Mouse (Mus musculus): ENCODE measurements at regions not wholly inside any gene's neighbourhood (a gene's known extent, or its start where the extent isn't known, plus 50 kb on each side); places are given as distances from the start of the nearest gene placed in this dataset.
A peak's percentile ranks its signal among the peaks of the same experiment; 100 is the strongest.

DNA sequence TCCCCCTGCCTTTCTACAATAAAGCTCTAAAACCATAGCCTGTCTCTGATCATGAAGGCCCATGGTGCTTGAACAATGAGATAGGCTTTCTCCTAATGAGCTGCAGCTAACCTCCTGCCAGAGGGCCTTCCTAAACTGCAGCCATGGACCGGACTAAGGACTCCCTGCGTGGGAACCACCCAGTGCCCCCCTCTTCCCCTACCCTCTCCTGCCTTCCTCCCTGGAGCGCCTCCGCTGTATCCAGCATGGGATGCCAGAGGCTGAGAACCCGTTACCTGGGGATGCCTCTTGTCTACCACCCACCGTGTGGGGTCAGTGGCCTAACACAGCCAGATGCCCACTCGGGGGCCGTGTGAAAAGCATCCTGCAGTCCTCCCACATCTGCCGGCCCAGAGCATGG is 51.7 kb upstream of the Wls start:
- no peak overlapping the region for H3K27ac ChIP-seq
- no peaks in the 10 kb centered on the region for H3K4me1 ChIP-seq
- no peak overlapping the region for H3K4me3 ChIP-seq
- H3K9ac ChIP-seq, result no peak overlapping the region
- WGBS, result 61% methylated on average over 9 of the region's 9 CpGs
- no peaks in the 10 kb centered on the region for H3K9me3 ChIP-seq
- H3K27me3 ChIP-seq (replicated peaks), result no peaks in the 10 kb centered on the region
- H3K36me3 ChIP-seq (replicated peaks), result no peaks in the 10 kb centered on the region
- 0 out of 2 replicates have a peak, but pooled peaks have one; percentile 30 for ATAC-seq (replicated peaks)
- no peak overlapping the region for H3K4me2 ChIP-seq

Measured in midbrain, embryonic 15.5 days (tissue).